Mouse (Mus musculus) midbrain, embryonic 15.5 days (tissue): ENCODE data around the gene Gm11627. TPM values are rescaled to one million over a fixed set of nuclear protein-coding genes. Genes with fewer than 3 reads are reported as not detected.
"Not testable (repeated sequence)": the region's sequence is repeated elsewhere in the genome, so short reads cannot be mapped to it uniquely, and the experiment has no call there.

Source experiments
- ATAC-seq: fragments of 200-750 bp; cut with Nextera tagmentation; replicated peaks from 2 replicates; pipeline ENCODE4 v1.8.0; 2017; ENCODE audit warnings: moderate TSS enrichment
- H3K27ac ChIP-seq: fragments of 300-500 bp; sonication (generic); 2 replicates; pipeline ENCODE4 v1.5.1; 2015; ENCODE audit warnings: mild to moderate bottlenecking, inconsistent platforms
- H3K27me3 ChIP-seq: fragments of 300-500 bp; sonication (generic); replicated peaks from 2 replicates; pipeline ENCODE4 v1.6.1; 2015; ENCODE audit warnings: inconsistent platforms
- H3K36me3 ChIP-seq: fragments of 300-500 bp; sonication (generic); replicated peaks from 2 replicates; pipeline ENCODE4 v1.6.1; 2015; ENCODE audit warnings: inconsistent platforms
- H3K4me1 ChIP-seq: fragments of 300-500 bp; sonication (generic); 2 replicates; pipeline ENCODE4 v1.6.1; 2015; ENCODE audit warnings: inconsistent platforms
- H3K4me2 ChIP-seq: fragments of 300-500 bp; sonication (generic); 2 replicates; pipeline ENCODE4 v1.6.1; 2015; ENCODE audit warnings: inconsistent platforms, mild to moderate bottlenecking, moderate library complexity
- H3K4me3 ChIP-seq: fragments of 300-500 bp; sonication (generic); 2 replicates; pipeline ENCODE4 v1.5.1; 2015; ENCODE audit warnings: mild to moderate bottlenecking, inconsistent platforms
- H3K9ac ChIP-seq: fragments of 300-500 bp; sonication (generic); 2 replicates; pipeline ENCODE4 v1.6.1; 2015; ENCODE audit warnings: mild to moderate bottlenecking, inconsistent platforms
- H3K9me3 ChIP-seq: fragments of 300-500 bp; sonication (generic); 2 replicates; pipeline ENCODE4 v1.6.1; 2016; ENCODE audit warnings: inconsistent platforms
- WGBS: fragments of 180-500 bp; shearing (Covaris S2); methylation state at CpG from one replicate; pipeline ENCODE4 v1.1.7; 2015; ENCODE audit warnings: mixed read lengths; 5-methylcytosine and 5-hydroxymethylcytosine counted together
- polyA plus RNA-seq: library from polyadenylated mRNA; unstranded; fragments of >200 nt; fragmentation: Nextera tagmentation; extraction: Ambion mirVana; gene quantifications from 2 replicates; pipeline ENCODE4 v1.2.1, GENCODE M21; 2015

Gene Gm11627
- polyA plus RNA-seq, 1 experiment from 2014 or later = 1.9 TPM

- H3K4me3 ChIP-seq = peak overlapping the region; percentile 66
- H3K4me2 ChIP-seq = peak overlapping the region; percentile 97
- 21% methylated on average over 10 of the region's 10 CpGs for WGBS
- H3K27me3 ChIP-seq = peaks cover 7% of the 10 kb centered on the region; the same call in 1 of the 2 replicates
- no peaks in the 10 kb centered on the region for H3K9me3 ChIP-seq
- H3K9ac ChIP-seq = no peak overlapping the region
- ATAC-seq = no peak
- H3K36me3 ChIP-seq = no peaks in the 10 kb centered on the region
- H3K4me1 ChIP-seq = peaks cover 51% of the 10 kb centered on the region
- no peak overlapping the region for H3K27ac ChIP-seq
These were observed 28.7 kb upstream of the Gm11627 start for GRCm38 (mm10) chr11:102607686-102608548.

- not testable (repeated sequence) for ATAC-seq, H3K27me3 ChIP-seq, H3K9me3 ChIP-seq, H3K36me3 ChIP-seq
- Histone ChIP-seq H3K4me2 (peak overlapping the region; percentile 97), H3K4me1 (peaks cover 54% of the 10 kb centered on the region), H3K4me3 (peak overlapping the region; percentile 66), H3K27ac (peak overlapping the region; percentile 16; the same call in 1 of the 2 replicates), H3K9ac (peak overlapping the region; percentile 13; the same call in 1 of the 2 replicates)
- WGBS = 4% methylated on average over 12 of the region's 12 CpGs
These were observed 27.9 kb upstream of the Gm11627 start for GRCm38 (mm10) chr11:102607201-102607600.

GRCm38 (mm10) chr11:102606751-102607171, 27.5 kb upstream of the Gm11627 start:
- Histone ChIP-seq H3K4me1 (peaks cover 54% of the 10 kb centered on the region), H3K4me3 (peak overlapping the region; percentile 66), H3K27ac (peak overlapping the region; percentile 16; the same call in 1 of the 2 replicates), H3K36me3 (no peaks in the 10 kb centered on the region), H3K4me2 (peak overlapping the region; percentile 97), H3K9me3 (no peaks in the 10 kb centered on the region), H3K9ac (peak overlapping the region; percentile 13; the same call in 1 of the 2 replicates), H3K27me3 (peaks cover 7% of the 10 kb centered on the region; the same call in 1 of the 2 replicates)
- ATAC-seq = no peak
- under 1% methylated on average over 12 of the region's 12 CpGs for WGBS

- Histone ChIP-seq H3K4me3 (peak overlapping the region; percentile 66), H3K9me3 (no peaks in the 10 kb centered on the region), H3K36me3 (no peaks in the 10 kb centered on the region), H3K27me3 (peaks cover 7% of the 10 kb centered on the region; the same call in 1 of the 2 replicates), H3K27ac (0 out of 2 replicates have a peak overlapping the region, but pooled peaks have one; percentile 82), H3K4me1 (peaks cover 54% of the 10 kb centered on the region), H3K4me2 (peak overlapping the region; percentile 97), H3K9ac (peak overlapping the region; percentile 52; the same call in 1 of the 2 replicates)
- under 1% methylated on average over 62 of the region's 62 CpGs for WGBS
- no peak for ATAC-seq
These were observed 26.5 kb upstream of the Gm11627 start for GRCm38 (mm10) chr11:102605553-102606416.

GRCm38 (mm10) chr11:102604777-102605552, 25.7 kb upstream of the Gm11627 start:
- Histone ChIP-seq H3K27me3 (peaks cover 7% of the 10 kb centered on the region; the same call in 1 of the 2 replicates), H3K9ac (peak overlapping the region; percentile 52), H3K4me3 (peak overlapping the region; percentile 66), H3K4me2 (peak overlapping the region; percentile 97), H3K4me1 (peaks cover 47% of the 10 kb centered on the region), H3K9me3 (no peaks in the 10 kb centered on the region), H3K36me3 (no peaks in the 10 kb centered on the region), H3K27ac (peak overlapping the region; percentile 82)
- under 1% methylated on average over 74 of the region's 74 CpGs for WGBS
- ATAC-seq = peak; percentile 65

GRCm38 (mm10) chr11:102604010-102604584, 24.8 kb upstream of the Gm11627 start, which contains the start of gene Fzd2:
Gene Fzd2, plus strand, starts transcription at chr11:102604396.
- Histone ChIP-seq H3K4me1 (peaks cover 45% of the 10 kb centered on the region), H3K27me3 (0 out of 2 replicates have a peak, but pooled peaks cover 7% of the 10 kb centered on the region), H3K9me3 (no peaks in the 10 kb centered on the region), H3K4me2 (peak within 1 kb of the TSS; percentile 97), H3K4me3 (peak within 1 kb of the TSS; percentile 66), H3K36me3 (no peaks in the 10 kb centered on the region), H3K9ac (peak within 1 kb of the TSS; percentile 52), H3K27ac (peak within 1 kb of the TSS; percentile 82)
- WGBS = under 1% methylated on average over 31 of the region's 31 CpGs
- peak; percentile 94 for ATAC-seq

GRCm38 (mm10) chr11:102603496-102603850, 24.2 kb upstream of the Gm11627 start:
- peak overlapping the region; percentile 82 for H3K27ac ChIP-seq
- H3K4me1 ChIP-seq = peaks cover 43% of the 10 kb centered on the region

GRCm38 (mm10) chr11:102602816-102603495, 23.7 kb upstream of the Gm11627 start:
- Histone ChIP-seq H3K27ac (peak overlapping the region; percentile 82), H3K27me3 (0 out of 2 replicates have a peak, but pooled peaks cover 7% of the 10 kb centered on the region), H3K9ac (peak overlapping the region; percentile 16; the same call in 1 of the 2 replicates), H3K4me2 (peak overlapping the region; percentile 97), H3K4me1 (peaks cover 41% of the 10 kb centered on the region), H3K36me3 (no peaks in the 10 kb centered on the region), H3K9me3 (no peaks in the 10 kb centered on the region), H3K4me3 (peak overlapping the region; percentile 66)
- 4% methylated on average over 13 of the region's 13 CpGs for WGBS
- no peak for ATAC-seq

More at GRCm38 (mm10) chr11:102603496-102603850, 24.2 kb upstream of the Gm11627 start:
- Histone ChIP-seq H3K4me3 (peak overlapping the region; percentile 66), H3K27me3 (0 out of 2 replicates have a peak, but pooled peaks cover 7% of the 10 kb centered on the region), H3K36me3 (no peaks in the 10 kb centered on the region), H3K9ac (peak overlapping the region; percentile 16), H3K4me2 (peak overlapping the region; percentile 97), H3K9me3 (no peaks in the 10 kb centered on the region)
- ATAC-seq = no peak; the same call in 1 of the 2 replicates
- WGBS = under 1% methylated on average over 10 of the region's 10 CpGs

GRCm38 (mm10) chr11:102599912-102600311, 20.7 kb upstream of the Gm11627 start:
- Histone ChIP-seq H3K27me3 (no peaks in the 10 kb centered on the region), H3K4me1 (peaks cover 21% of the 10 kb centered on the region), H3K9me3 (no peaks in the 10 kb centered on the region), H3K27ac (no peak overlapping the region), H3K4me3 (no peak overlapping the region), H3K9ac (no peak overlapping the region), H3K4me2 (no peak overlapping the region), H3K36me3 (no peaks in the 10 kb centered on the region)
- 86% methylated on average over 3 of the region's 3 CpGs for WGBS
- no peak for ATAC-seq

- no peaks in the 10 kb centered on the region for H3K36me3 ChIP-seq
- H3K27ac ChIP-seq = no peak overlapping the region
- no peak overlapping the region for H3K9ac ChIP-seq
- H3K4me2 ChIP-seq = no peak overlapping the region
- 0% methylated on average over 4 of the region's 4 CpGs for WGBS
- no peak overlapping the region for H3K4me3 ChIP-seq
- H3K9me3 ChIP-seq = no peaks in the 10 kb centered on the region
- H3K4me1 ChIP-seq = 0 out of 2 replicates have a peak, but pooled peaks cover 4% of the 10 kb centered on the region
- H3K27me3 ChIP-seq = no peaks in the 10 kb centered on the region
- ATAC-seq = no peak
These were observed 16.1 kb upstream of the Gm11627 start for GRCm38 (mm10) chr11:102595341-102595820.
